Mouse (Mus musculus) lung, embryonic 16.5 days (tissue): ENCODE measurements around the gene Pde6b. TPM values are rescaled to one million over a fixed set of nuclear protein-coding genes. Genes with fewer than 3 reads are reported as not detected.

Experiments used
- ATAC-seq: fragments of 200-750 bp; cut with Nextera tagmentation; 2 replicates; pipeline ENCODE4 v1.8.0; 2017; ENCODE audit warnings: low read depth, mild to moderate bottlenecking, moderate library complexity
- H3K27ac ChIP-seq: fragments of 300-500 bp; sonication (generic); 2 replicates; pipeline ENCODE4 v1.5.1; 2014; ENCODE audit warnings: mild to moderate bottlenecking, control low read depth, low read length
- H3K27me3 ChIP-seq: fragments of 300-500 bp; sonication (generic); 2 replicates; pipeline ENCODE4 v1.6.1; 2014; ENCODE audit warnings: low read depth, low read length, mixed read lengths; ENCODE audit not compliant: control insufficient read depth, insufficient read depth
- H3K36me3 ChIP-seq: fragments of 300-500 bp; sonication (generic); 2 replicates; pipeline ENCODE4 v1.6.1; 2014; ENCODE audit warnings: low read length; ENCODE audit not compliant: control insufficient read depth, insufficient read depth
- H3K4me1 ChIP-seq: fragments of 300-500 bp; sonication (generic); replicated peaks from 2 replicates; pipeline ENCODE4 v1.6.1; 2014; ENCODE audit warnings: low read length, mixed read lengths; ENCODE audit not compliant: control insufficient read depth, insufficient read depth
- H3K4me2 ChIP-seq: fragments of 300-500 bp; sonication (generic); 2 replicates; pipeline ENCODE4 v1.6.1; 2014; ENCODE audit warnings: low read depth, low read length, control low read depth
- H3K4me3 ChIP-seq: fragments of 300-500 bp; sonication (generic); 2 replicates; pipeline ENCODE4 v1.5.1; 2014; ENCODE audit warnings: mild to moderate bottlenecking, low read length, control low read depth
- H3K9ac ChIP-seq: fragments of 300-500 bp; sonication (generic); 2 replicates; pipeline ENCODE4 v1.6.1; 2014; ENCODE audit warnings: low read length, control low read depth
- H3K9me3 ChIP-seq: fragments of 300-500 bp; sonication (generic); 2 replicates; pipeline ENCODE4 v1.6.1; 2016; ENCODE audit warnings: low read length; ENCODE audit not compliant: control insufficient read depth
- WGBS: fragments of 180-500 bp; shearing (Covaris S2); extraction: QIAGEN DNeasy Blood & Tissue Kit; methylation state at CpG from one replicate; pipeline ENCODE4 v1.1.7; 2014; 5-methylcytosine and 5-hydroxymethylcytosine counted together
- polyA plus RNA-seq: library from polyadenylated mRNA; unstranded; fragments of >200 nt; fragmentation: Nextera tagmentation; extraction: Ambion mirVana; gene quantifications from 2 replicates; pipeline ENCODE4 v1.2.1, GENCODE M21; 2015

The Pde6b gene
- polyA plus RNA-seq, 1 experiment from 2014 or later, result 0.50 TPM

- Histone ChIP-seq H3K4me1 (no peaks in the 10 kb centered on the region), H3K27me3 (peaks cover 10% of the 10 kb centered on the region), H3K9ac (no peak overlapping the region), H3K27ac (no peak overlapping the region), H3K4me2 (no peak overlapping the region), H3K4me3 (no peak overlapping the region), H3K9me3 (no peaks in the 10 kb centered on the region), H3K36me3 (no peaks in the 10 kb centered on the region)
- WGBS, result 57% methylated on average over 1 of the region's 1 CpGs
- no peak for ATAC-seq
These were observed 12.1 kb upstream of the Pde6b start for GRCm38 (mm10) chr5:108376059-108376458.

- H3K36me3 ChIP-seq, result no peaks in the 10 kb centered on the region
- H3K9me3 ChIP-seq, result no peaks in the 10 kb centered on the region
- WGBS, result 81% methylated on average over 4 of the region's 4 CpGs
- H3K4me2 ChIP-seq, result no peak overlapping the region
- no peak overlapping the region for H3K9ac ChIP-seq
- H3K4me1 ChIP-seq, result no peaks in the 10 kb centered on the region
- no peak overlapping the region for H3K4me3 ChIP-seq
- no peak overlapping the region for H3K27ac ChIP-seq
- peaks cover 4% of the 10 kb centered on the region; the same call in 1 of the 2 replicates for H3K27me3 ChIP-seq
- ATAC-seq, result no peak
These were observed 9.8 kb upstream of the Pde6b start for GRCm38 (mm10) chr5:108378346-108378745.

- ATAC-seq, result no peak
- WGBS, result 82% methylated on average over 2 of the region's 2 CpGs
- no peak overlapping the region for H3K9ac ChIP-seq
These were observed 2.6 kb upstream of the Pde6b start for GRCm38 (mm10) chr5:108385632-108386031.

GRCm38 (mm10) chr5:108386449-108386848, 1.7 kb upstream of the Pde6b start:
- no peak overlapping the region for H3K27ac ChIP-seq
- H3K4me3 ChIP-seq, result no peak overlapping the region
- H3K9me3 ChIP-seq, result no peaks in the 10 kb centered on the region
- no peak for ATAC-seq
- WGBS, result 69% methylated on average over 4 of the region's 4 CpGs
- H3K4me2 ChIP-seq, result no peak overlapping the region
- no peak overlapping the region for H3K9ac ChIP-seq
- H3K36me3 ChIP-seq, result no peaks in the 10 kb centered on the region
- no peaks in the 10 kb centered on the region for H3K27me3 ChIP-seq
- no peaks in the 10 kb centered on the region for H3K4me1 ChIP-seq

More at GRCm38 (mm10) chr5:108385632-108386031, 2.6 kb upstream of the Pde6b start:
- Histone ChIP-seq H3K27ac (no peak overlapping the region), H3K9me3 (no peaks in the 10 kb centered on the region), H3K4me3 (no peak overlapping the region), H3K4me1 (no peaks in the 10 kb centered on the region), H3K4me2 (no peak overlapping the region), H3K27me3 (no peaks in the 10 kb centered on the region), H3K36me3 (no peaks in the 10 kb centered on the region)

GRCm38 (mm10) chr5:108389744-108390143, 1.6 kb downstream of the Pde6b start:
- Histone ChIP-seq H3K36me3 (no peaks in the 10 kb centered on the region), H3K4me3 (no peak overlapping the region), H3K27me3 (no peaks in the 10 kb centered on the region), H3K9ac (no peak overlapping the region), H3K4me2 (no peak overlapping the region), H3K27ac (no peak overlapping the region), H3K4me1 (no peaks in the 10 kb centered on the region), H3K9me3 (no peaks in the 10 kb centered on the region)
- WGBS, result 64% methylated on average over 3 of the region's 3 CpGs
- no peak for ATAC-seq

- Histone ChIP-seq H3K4me1 (no peaks in the 10 kb centered on the region), H3K36me3 (no peaks in the 10 kb centered on the region), H3K9ac (no peak overlapping the region), H3K9me3 (no peaks in the 10 kb centered on the region), H3K4me3 (no peak overlapping the region), H3K27ac (no peak overlapping the region), H3K4me2 (no peak overlapping the region), H3K27me3 (no peaks in the 10 kb centered on the region)
- no peak for ATAC-seq
- WGBS, result 68% methylated on average over 4 of the region's 4 CpGs
These were observed 15.3 kb downstream of the Pde6b start for GRCm38 (mm10) chr5:108403453-108403852.

- Histone ChIP-seq H3K4me1 (no peaks in the 10 kb centered on the region), H3K9ac (no peak overlapping the region), H3K27ac (no peak overlapping the region), H3K36me3 (no peaks in the 10 kb centered on the region), H3K27me3 (no peaks in the 10 kb centered on the region), H3K4me3 (no peak overlapping the region), H3K9me3 (no peaks in the 10 kb centered on the region), H3K4me2 (no peak overlapping the region)
- WGBS, result 42% methylated on average over 1 of the region's 1 CpGs
- no peak for ATAC-seq
These were observed 17.3 kb downstream of the Pde6b start for GRCm38 (mm10) chr5:108405460-108405859.

GRCm38 (mm10) chr5:108406977-108407376, 18.8 kb downstream of the Pde6b start:
- no peak for ATAC-seq
- H3K27ac ChIP-seq, result no peak overlapping the region
- H3K4me1 ChIP-seq, result no peaks in the 10 kb centered on the region
- 67% methylated on average over 2 of the region's 2 CpGs for WGBS
- no peak overlapping the region for H3K4me3 ChIP-seq
- H3K4me2 ChIP-seq, result no peak overlapping the region
- no peaks in the 10 kb centered on the region for H3K9me3 ChIP-seq
- H3K9ac ChIP-seq, result no peak overlapping the region
- no peaks in the 10 kb centered on the region for H3K36me3 ChIP-seq
- H3K27me3 ChIP-seq, result no peaks in the 10 kb centered on the region

GRCm38 (mm10) chr5:108414711-108415110, 26.5 kb downstream of the Pde6b start:
- Histone ChIP-seq H3K27ac (no peak overlapping the region), H3K9ac (no peak overlapping the region), H3K36me3 (no peaks in the 10 kb centered on the region), H3K9me3 (no peaks in the 10 kb centered on the region), H3K4me2 (no peak overlapping the region), H3K4me1 (no peaks in the 10 kb centered on the region), H3K27me3 (no peaks in the 10 kb centered on the region), H3K4me3 (no peak overlapping the region)
- WGBS, result 52% methylated on average over 2 of the region's 2 CpGs
- no peak for ATAC-seq

GRCm38 (mm10) chr5:108422741-108423140, 34.5 kb downstream of the Pde6b start:
- H3K9me3 ChIP-seq, result no peaks in the 10 kb centered on the region
- no peak overlapping the region for H3K9ac ChIP-seq
- no peaks in the 10 kb centered on the region for H3K36me3 ChIP-seq
- no peaks in the 10 kb centered on the region for H3K27me3 ChIP-seq
- H3K27ac ChIP-seq, result no peak overlapping the region
- 74% methylated on average over 3 of the region's 3 CpGs for WGBS
- H3K4me3 ChIP-seq, result no peak overlapping the region
- H3K4me1 ChIP-seq, result no peaks in the 10 kb centered on the region
- H3K4me2 ChIP-seq, result no peak overlapping the region
- ATAC-seq, result no peak
